Mouse (Mus musculus): Measurements from ENCODE around the gene Rora.

Rora gene

DNA sequence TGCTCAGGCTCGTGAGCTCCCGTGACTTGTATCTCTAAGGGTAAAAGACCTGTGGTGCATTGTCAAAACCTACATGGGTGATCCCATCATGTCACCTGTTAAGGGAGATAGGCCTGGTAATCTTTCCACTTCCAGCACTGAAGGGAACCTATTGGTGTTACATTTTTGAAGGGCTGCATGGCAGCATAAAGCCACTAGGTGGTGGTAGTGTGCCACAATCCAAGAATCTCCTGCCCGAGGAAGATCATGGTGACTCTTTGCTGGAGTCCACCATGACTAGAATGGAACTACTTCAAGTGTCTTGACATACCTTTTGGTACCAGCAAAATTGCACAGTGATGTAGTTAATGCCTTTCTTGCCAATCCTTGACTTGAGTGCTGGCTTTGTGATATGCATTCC lies 704.2 kb downstream of the Rora start:
- DNase-seq (ENCODE audit: low read depth) = peak; percentile 69

DNA sequence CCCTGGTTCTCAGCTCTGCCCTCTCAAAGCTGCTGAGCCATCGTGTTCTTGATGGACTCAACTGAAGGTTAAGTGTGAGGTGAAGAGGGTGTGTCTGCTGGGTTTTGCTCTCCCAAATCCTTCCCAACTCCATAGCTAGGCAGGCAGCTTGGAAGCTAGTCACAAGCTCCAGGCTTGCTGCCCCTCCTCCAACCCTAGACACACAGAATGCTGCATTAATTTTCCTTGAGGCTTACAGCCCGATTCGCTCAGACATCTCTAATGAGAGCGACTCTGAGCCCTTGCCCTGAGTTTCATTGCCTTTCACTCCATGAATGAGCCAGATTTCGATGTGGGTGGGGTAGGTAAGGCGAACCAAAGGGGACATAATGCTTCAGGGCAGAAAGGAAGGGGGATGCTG lies 705.2 kb downstream of the Rora start:
- no peak for DNase-seq (ENCODE audit: low read depth)

- DNase-seq (ENCODE audit: low read depth) = no peak
Observed at GRCm38 (mm10) chr9:69361951-69362445, 708.4 kb downstream of the Rora start.

DNA sequence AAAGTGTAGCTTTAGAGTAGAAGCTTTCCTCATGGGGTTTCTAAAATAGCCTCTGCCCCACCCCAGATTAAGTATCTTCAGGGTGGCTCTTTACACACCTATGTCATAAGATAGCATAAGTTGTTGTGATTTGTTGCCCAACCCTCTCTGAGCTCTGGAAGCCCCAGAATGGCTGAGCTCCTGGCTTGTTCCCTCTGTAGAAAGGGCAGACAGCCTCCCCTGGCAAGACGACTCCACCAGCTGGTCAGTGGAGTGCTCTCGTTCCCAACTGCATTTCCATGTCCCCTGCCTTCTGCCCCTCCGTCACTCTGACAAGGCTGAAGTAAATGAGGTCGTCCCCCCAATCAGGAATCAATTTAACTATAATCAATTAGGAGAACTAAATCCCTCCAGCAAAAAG lies 709.2 kb downstream of the Rora start:
- DNase-seq (ENCODE audit: low read depth) = no peak

DNA sequence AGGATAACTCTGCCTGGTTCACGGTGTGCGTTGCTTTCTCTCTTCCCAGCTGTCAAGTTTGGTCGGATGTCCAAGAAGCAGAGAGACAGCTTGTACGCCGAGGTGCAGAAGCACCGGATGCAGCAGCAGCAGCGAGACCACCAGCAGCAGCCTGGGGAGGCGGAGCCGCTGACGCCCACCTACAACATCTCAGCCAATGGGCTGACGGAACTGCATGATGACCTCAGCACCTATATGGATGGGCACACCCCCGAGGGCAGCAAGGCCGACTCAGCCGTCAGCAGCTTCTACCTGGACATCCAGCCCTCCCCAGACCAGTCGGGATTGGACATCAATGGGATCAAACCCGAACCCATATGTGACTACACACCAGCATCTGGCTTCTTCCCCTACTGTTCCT lies 710.5 kb downstream of the Rora start:
- DNase-seq (ENCODE audit: low read depth) = no peak

DNA sequence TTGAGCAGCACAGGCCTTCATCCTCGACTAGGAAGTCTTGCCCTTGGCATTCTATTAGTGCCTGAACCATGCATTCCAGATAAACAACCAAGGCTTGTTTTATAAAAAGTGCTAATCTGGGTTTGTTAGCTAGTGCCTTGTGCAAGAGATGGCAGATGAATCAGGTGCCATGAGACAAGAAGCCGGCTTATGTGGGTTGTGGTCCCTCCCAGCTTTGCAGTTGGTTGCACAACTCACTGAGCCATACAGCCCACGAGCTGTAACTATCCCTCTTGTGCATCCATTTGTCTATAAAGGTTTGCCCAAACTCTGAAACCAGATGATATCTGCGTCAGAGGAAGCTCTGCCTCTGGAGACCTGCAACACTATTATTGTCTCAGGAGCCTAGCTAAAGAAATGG lies 713.5 kb downstream of the Rora start:
- peak; percentile 22 for DNase-seq (ENCODE audit: low read depth)

DNA sequence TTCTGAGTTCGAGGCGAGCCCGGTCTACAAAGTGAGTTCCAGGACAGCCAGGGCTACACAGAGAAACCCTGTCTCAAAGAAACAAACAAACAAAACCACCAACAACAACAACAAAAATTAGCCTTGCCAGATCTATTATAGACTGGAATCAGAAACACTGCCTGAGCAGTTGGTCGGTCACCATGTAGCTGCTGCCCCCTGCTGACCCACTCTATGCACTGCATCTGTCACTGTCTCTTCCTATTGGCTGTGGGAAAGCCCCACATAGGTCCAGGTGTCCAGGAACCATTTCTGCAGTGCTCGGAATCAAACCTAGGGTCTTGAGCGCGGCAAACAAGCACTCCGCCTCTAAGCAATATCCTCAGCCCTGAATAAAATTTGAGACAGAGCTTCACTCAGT lies 714.5 kb downstream of the Rora start:
- peak; percentile 47 for DNase-seq (ENCODE audit: low read depth)

DNA sequence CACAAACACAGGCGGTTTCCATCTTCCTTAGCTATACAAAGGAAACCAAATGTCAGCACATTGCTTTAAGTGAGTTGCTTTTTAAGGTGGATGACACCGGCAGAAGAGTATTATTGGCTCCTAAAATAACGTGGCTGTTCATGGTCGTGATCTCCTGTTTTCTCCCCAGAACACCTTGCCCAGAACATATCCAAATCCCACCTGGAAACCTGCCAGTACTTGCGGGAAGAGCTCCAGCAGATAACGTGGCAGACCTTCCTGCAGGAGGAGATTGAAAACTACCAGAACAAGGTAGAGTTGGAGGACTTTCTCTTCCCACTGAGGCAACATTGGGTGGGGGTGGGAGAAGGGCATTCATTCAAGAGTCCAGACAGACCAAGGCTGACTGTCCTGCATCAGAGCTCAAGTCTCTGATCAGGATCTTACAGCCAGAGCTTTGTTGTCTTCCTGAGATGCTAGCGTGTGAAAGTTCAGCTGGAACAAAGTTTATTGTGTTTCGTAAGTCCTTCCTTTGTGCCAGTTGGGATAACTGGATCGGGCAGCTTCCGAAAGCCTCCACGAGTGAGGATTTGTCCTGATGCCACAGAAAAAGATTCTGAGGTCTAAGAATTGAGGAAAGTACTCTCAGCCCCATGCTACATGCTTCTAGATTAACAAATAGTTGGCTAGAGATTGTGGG lies 717.6 kb downstream of the Rora start:
- no peak for DNase-seq (ENCODE audit: low read depth)

DNA sequence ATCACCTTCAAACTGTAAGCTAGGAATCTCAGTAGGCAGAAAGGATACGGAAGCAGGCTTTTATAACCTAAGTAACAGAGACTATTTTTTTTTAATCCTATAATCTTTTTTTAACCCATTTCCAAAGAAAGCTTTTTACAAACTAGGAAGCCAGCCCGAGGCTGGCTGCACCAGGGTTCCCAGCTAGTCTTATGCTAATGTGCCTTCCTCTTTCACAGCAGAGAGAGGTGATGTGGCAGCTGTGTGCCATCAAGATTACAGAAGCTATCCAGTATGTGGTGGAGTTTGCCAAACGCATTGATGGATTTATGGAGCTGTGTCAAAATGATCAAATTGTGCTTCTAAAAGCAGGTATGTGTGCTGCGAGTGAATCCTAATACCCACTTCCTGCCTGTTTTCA lies 719.3 kb downstream of the Rora start:
- DNase-seq (ENCODE audit: low read depth) = no peak

GRCm38 (mm10) chr9:69376982-69377653 lies 723.5 kb downstream of the Rora start:
- DNase-seq (ENCODE audit: low read depth) = peak; percentile 56

DNA sequence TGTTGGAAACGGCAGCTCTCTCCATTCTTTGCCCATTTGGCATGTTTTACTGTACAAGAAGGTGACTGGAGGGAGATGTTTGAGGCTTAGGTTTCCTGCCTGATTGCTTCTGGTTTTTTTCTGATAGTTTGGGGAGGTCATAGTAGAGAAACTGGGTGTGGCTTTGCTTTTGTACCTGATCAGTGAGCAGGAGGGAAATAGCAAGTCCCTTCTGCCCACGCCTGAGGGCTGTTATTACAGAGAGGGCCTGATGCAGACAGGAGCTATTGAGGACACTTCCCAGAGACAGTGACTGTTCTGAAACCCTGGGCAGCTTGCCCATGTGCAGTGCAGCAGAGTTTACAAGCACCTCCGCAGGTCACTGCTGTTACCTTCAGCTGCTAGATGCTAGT lies 724.1 kb downstream of the Rora start:
- no peak for DNase-seq (ENCODE audit: low read depth)

DNA sequence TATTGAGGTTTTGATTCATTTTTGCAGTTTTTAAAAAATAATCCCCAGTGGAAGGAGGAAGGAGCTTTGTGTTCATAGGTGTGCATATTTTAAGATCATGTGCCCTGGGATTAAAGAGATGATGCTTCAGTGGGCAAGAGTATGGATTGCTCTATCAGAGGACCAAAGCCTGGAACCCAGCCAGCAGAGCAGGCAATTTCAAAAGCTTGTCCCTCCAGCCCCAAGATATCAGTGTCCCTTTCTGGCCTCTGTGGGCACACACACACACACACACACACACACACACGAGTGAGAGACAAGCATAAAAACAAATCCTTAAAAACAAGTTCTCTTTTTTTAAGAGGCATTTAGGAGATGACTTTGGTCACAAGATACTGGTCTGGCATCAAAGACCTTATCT lies 727.0 kb downstream of the Rora start:
- DNase-seq (ENCODE audit: low read depth) = no peak

DNA sequence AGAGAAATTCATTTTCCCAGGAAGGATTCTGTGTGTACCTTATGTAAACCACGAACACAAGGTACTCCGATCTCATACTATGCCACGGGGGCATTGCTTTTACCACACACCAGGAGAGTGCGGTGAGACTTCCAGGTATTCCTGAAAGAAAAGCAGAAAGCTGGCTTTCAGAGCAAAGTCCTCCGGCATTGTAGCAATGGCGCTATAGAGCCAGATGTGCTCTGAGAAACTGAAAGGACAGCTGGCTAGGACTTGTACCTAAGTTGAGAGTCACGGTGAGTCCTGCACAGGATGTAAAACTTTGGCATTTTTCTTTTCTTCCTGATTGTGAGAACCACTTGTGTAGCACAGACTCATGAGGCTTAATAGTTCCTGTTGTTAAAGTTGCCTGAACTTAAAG lies 728.2 kb downstream of the Rora start:
- DNase-seq (ENCODE audit: low read depth) = peak; percentile 42

- DNase-seq (ENCODE audit: low read depth) = no peak
Observed at GRCm38 (mm10) chr9:69384475-69384874, 730.9 kb downstream of the Rora start.

- no peak for DNase-seq (ENCODE audit: low read depth)
Observed at GRCm38 (mm10) chr9:69384905-69385304, 731.3 kb downstream of the Rora start.

GRCm38 (mm10) chr9:69387296-69387695 lies 733.7 kb downstream of the Rora start:
- DNase-seq (ENCODE audit: low read depth) = no peak

- DNase-seq (ENCODE audit: low read depth) = no peak
Observed at GRCm38 (mm10) chr9:69390631-69391030, 737.0 kb downstream of the Rora start.

- DNase-seq (ENCODE audit: low read depth) = no peak
Observed at GRCm38 (mm10) chr9:69394234-69394633, 740.6 kb downstream of the Rora start.

- DNase-seq (ENCODE audit: low read depth) = no peak
Observed at GRCm38 (mm10) chr9:69397432-69397759, 743.8 kb downstream of the Rora start.

- peak; percentile 79 for DNase-seq (ENCODE audit: low read depth)
Observed at GRCm38 (mm10) chr9:69397760-69398452, 744.3 kb downstream of the Rora start, which contains the start of gene Ice2. TSS of gene Ice2 (plus strand) at chr9:69397906.

- DNase-seq (ENCODE audit: low read depth) = no peak
Observed at GRCm38 (mm10) chr9:69398453-69398850, 744.9 kb downstream of the Rora start.

DNA sequence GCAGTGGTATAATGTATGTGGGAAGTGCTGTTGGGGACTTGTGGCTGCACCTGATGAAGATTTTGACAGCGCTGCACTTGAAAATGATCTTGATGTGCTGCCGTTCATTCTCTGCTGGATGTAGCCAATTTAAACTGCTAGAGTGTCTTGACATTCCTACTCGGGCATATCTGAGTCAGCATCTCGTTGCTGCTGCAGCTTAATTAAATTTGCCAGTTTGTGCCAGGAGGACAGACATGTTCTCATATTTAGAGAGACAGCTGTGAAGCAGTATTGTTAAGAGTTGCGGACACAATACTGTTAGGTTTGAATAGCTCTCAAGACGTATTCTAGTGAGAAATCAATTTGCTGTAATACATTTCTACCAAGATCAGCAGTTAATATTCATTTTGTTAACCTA lies 751.1 kb downstream of the Rora start:
- DNase-seq (ENCODE audit: low read depth) = no peak

DNA sequence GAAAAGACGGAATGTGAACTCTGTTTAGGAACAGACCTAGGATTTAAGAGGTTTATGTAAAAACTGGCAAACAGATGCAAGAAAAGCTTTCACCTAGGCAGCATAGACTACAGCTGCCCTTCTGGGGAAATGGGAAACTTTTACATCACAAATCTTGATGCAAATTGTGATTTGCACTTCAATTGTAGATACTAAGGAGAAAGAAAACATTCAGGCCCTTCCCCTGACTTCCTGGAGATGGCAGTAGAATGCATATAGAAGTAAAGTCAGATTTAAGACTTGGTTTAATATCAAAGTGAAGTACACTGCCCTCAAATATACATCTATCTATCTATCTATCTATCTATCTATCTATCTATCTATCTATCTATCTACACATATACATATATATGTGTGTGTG lies 765.9 kb downstream of the Rora start:
- DNase-seq (ENCODE audit: low read depth) = peak; percentile 54

All from 416B (cell line).